Comparison of ENCODE assay signal across 16 mouse cellular contexts in genomic region chr9:51928659-51929058, GRCm38 (mm10). TPM values are rescaled to one million over a fixed set of nuclear protein-coding genes. Genes with fewer than 3 reads are reported as not detected.
DNase-seq lines count a peak whose midpoint lies in the region; ATAC-seq and TF ChIP-seq lines count a peak whose summit lies in the region.
"Had no signal": no experiment of that assay in that cellular context is flagged by ENCODE, and none has a peak within 500 bp of the region (broad histone marks: within the 10 kb centered on the region; RNA-seq: fewer than 3 reads in every experiment).

No protein-coding gene starts in this region.

- ATAC-seq in lung, postnatal 0 days: no peak
- 0 out of 2 replicates have a peak, but pooled peaks have one; percentile 35 for ATAC-seq in embryonic facial prominence, embryonic 12.5 days (ENCODE audit: insufficient number of reproducible peaks, insufficient read depth, low FRiP score, low TSS enrichment)
- peak; percentile 24; the same call in 1 of the 2 replicates for ATAC-seq in limb, embryonic 13.5 days (ENCODE audit: low FRiP score, low read depth)
- ATAC-seq in intestine, postnatal 0 days: no peak
- ATAC-seq: CD4-positive, CD25-positive, alpha-beta regulatory T cell, adult 4 months; forebrain, embryonic 16.5 days had no signal

- no peaks in the 10 kb centered on the region for H3K27me3 ChIP-seq in lung, postnatal 0 days (replicated peaks; ENCODE audit: insufficient read depth, low read length)
- H3K27me3 ChIP-seq in embryonic facial prominence, embryonic 12.5 days: no peaks in the 10 kb centered on the region
- H3K27me3 ChIP-seq in limb, embryonic 13.5 days: no peaks in the 10 kb centered on the region
- no peaks in the 10 kb centered on the region for H3K27me3 ChIP-seq in intestine, postnatal 0 days (replicated peaks; ENCODE audit: control insufficient read depth, insufficient read depth, low read length)
- H3K27me3 ChIP-seq: heart, embryonic 12.5 days had no signal

- DNase-seq in gastrocnemius, postnatal 14 days: peak; percentile 9
- DNase-seq in gastrocnemius, postnatal 4 days (ENCODE audit: low spot score in 2 of 2): no peak
- DNase-seq in lung, postnatal 0 days (ENCODE audit: low spot score): no peak
- no peak for DNase-seq in lung, postnatal 36 days
- DNase-seq: kidney, adult 8-10 months; right cerebral cortex, postnatal 14 days; thymus, adult 2 months had no signal

- no peak overlapping the region for H3K4me3 ChIP-seq in lung, postnatal 0 days (ENCODE audit: low read depth, low read length)
- no peak overlapping the region for H3K4me3 ChIP-seq in embryonic facial prominence, embryonic 12.5 days
- H3K4me3 ChIP-seq in limb, embryonic 13.5 days: no peak overlapping the region
- H3K4me3 ChIP-seq in intestine, postnatal 0 days (ENCODE audit: low read depth, low read length): no peak overlapping the region
- H3K4me3 ChIP-seq: erythroblast, embryonic 14.5 days; heart, embryonic 12.5 days; myocyte had no signal

- TF ChIP-seq CTCF in lung, postnatal 0 days (IDR thresholded peaks at IDR 0.05): no peak
- TF ChIP-seq CTCF in intestine, postnatal 0 days (IDR thresholded peaks at IDR 0.05; ENCODE audit: low read depth): no peak

- intact Hi-C loops in gastrocnemius, postnatal 14 days (cut with DNase I; ENCODE audit: low total_unique reads): no loop called here

- 31% methylated on average over 7 of the region's 7 CpGs for WGBS in lung, postnatal 0 days
- 35% methylated on average over 7 of the region's 7 CpGs for WGBS in embryonic facial prominence, embryonic 12.5 days
- WGBS in limb, embryonic 13.5 days: 26% methylated on average over 7 of the region's 7 CpGs
- 53% methylated on average over 7 of the region's 7 CpGs for WGBS in intestine, postnatal 0 days

- no peaks in the 10 kb centered on the region for H3K4me1 ChIP-seq in lung, postnatal 0 days (ENCODE audit: insufficient read depth, low read depth, low read length)
- peaks cover 26% of the 10 kb centered on the region for H3K4me1 ChIP-seq in embryonic facial prominence, embryonic 12.5 days
- peaks cover 27% of the 10 kb centered on the region for H3K4me1 ChIP-seq in limb, embryonic 13.5 days
- no peaks in the 10 kb centered on the region for H3K4me1 ChIP-seq in intestine, postnatal 0 days (replicated peaks; ENCODE audit: control insufficient read depth, insufficient read depth, low read length)

- H3K9ac ChIP-seq in lung, postnatal 0 days (replicated peaks; ENCODE audit: low read depth): no peak overlapping the region
- H3K9ac ChIP-seq in embryonic facial prominence, embryonic 12.5 days: no peak overlapping the region
- no peak overlapping the region; the same call in 1 of the 2 replicates for H3K9ac ChIP-seq in limb, embryonic 13.5 days
- H3K9ac ChIP-seq in intestine, postnatal 0 days (ENCODE audit: low read depth, low read length): no peak overlapping the region
- H3K9ac ChIP-seq: liver, embryonic 14.5 days had no signal

- no peaks in the 10 kb centered on the region for H3K9me3 ChIP-seq in lung, postnatal 0 days (ENCODE audit: low read length)
- H3K9me3 ChIP-seq in embryonic facial prominence, embryonic 12.5 days: no peaks in the 10 kb centered on the region
- H3K9me3 ChIP-seq in limb, embryonic 13.5 days: no peaks in the 10 kb centered on the region
- no peaks in the 10 kb centered on the region for H3K9me3 ChIP-seq in intestine, postnatal 0 days (ENCODE audit: control insufficient read depth)
- H3K9me3 ChIP-seq: heart, embryonic 12.5 days had no signal

- no peak overlapping the region for H3K4me2 ChIP-seq in lung, postnatal 0 days (replicated peaks; ENCODE audit: low read depth, low read length)
- peak overlapping the region; percentile 29 for H3K4me2 ChIP-seq in embryonic facial prominence, embryonic 12.5 days (replicated peaks)
- H3K4me2 ChIP-seq in limb, embryonic 13.5 days (replicated peaks): peak overlapping the region; percentile 58
- H3K4me2 ChIP-seq in intestine, postnatal 0 days (replicated peaks; ENCODE audit: low read depth): no peak overlapping the region

- TF ChIP-seq EP300 in lung, postnatal 0 days (IDR thresholded peaks at IDR 0.05): no peak

- H3K27ac ChIP-seq in lung, postnatal 0 days (ENCODE audit: low read length): peak overlapping the region; percentile 51; the same call in 1 of the 2 replicates
- H3K27ac ChIP-seq in embryonic facial prominence, embryonic 12.5 days: peak overlapping the region; percentile 64; the same call in 1 of the 2 replicates
- H3K27ac ChIP-seq in limb, embryonic 13.5 days: peak overlapping the region; percentile 77; the same call in 1 of the 2 replicates
- no peak overlapping the region for H3K27ac ChIP-seq in intestine, postnatal 0 days (ENCODE audit: low read depth, low read length)
- H3K27ac ChIP-seq: liver, embryonic 14.5 days had no signal

- H3K36me3 ChIP-seq in lung, postnatal 0 days (ENCODE audit: insufficient read depth, low read length): no peaks in the 10 kb centered on the region
- no peaks in the 10 kb centered on the region for H3K36me3 ChIP-seq in embryonic facial prominence, embryonic 12.5 days
- H3K36me3 ChIP-seq in limb, embryonic 13.5 days: no peaks in the 10 kb centered on the region
- H3K36me3 ChIP-seq in intestine, postnatal 0 days (ENCODE audit: control insufficient read depth, insufficient read depth): no peaks in the 10 kb centered on the region
- H3K36me3 ChIP-seq: heart, embryonic 12.5 days had no signal

RNA-seq across cellular contexts. Expression of gene Fdx1, which starts 34.7 kb away (rescaled TPM):
- 10 to 100 TPM; 36.7 to 42.8 TPM for total RNA-seq in gastrocnemius, postnatal 14 days (2021)
- 10 to 100 TPM; 40.8 to 41.2 TPM for total RNA-seq in gastrocnemius, postnatal 4 days (2021)
- 217 and 260 TPM in 2 replicates for polyA plus RNA-seq in lung, postnatal 0 days (2015; fragmentation: Nextera tagmentation; extraction: Ambion mirVana)
- 66.1 and 67.8 TPM in 2 replicates for polyA plus RNA-seq in embryonic facial prominence, embryonic 12.5 days (2016; fragmentation: Nextera tagmentation; extraction: Ambion mirVana)
- 63.6 and 64.3 TPM in 2 replicates for polyA plus RNA-seq in limb, embryonic 13.5 days (2015; fragmentation: Nextera tagmentation; extraction: Ambion mirVana)
- polyA plus RNA-seq in intestine, postnatal 0 days (2015; fragmentation: Nextera tagmentation; extraction: Ambion mirVana): 126 and 129 TPM in 2 replicates

Comparison
In these comparisons a context has a peak if more than half of its experiments do, and no peak if none do; other contexts are left out.
1. ATAC-seq: peak in embryonic facial prominence, embryonic 12.5 days (single experiment) and limb, embryonic 13.5 days (single experiment); none in lung, postnatal 0 days (single experiment) and intestine, postnatal 0 days (single experiment).
2. H3K4me2 ChIP-seq: peak in embryonic facial prominence, embryonic 12.5 days (single experiment) and limb, embryonic 13.5 days (single experiment); none in lung, postnatal 0 days (single experiment) and intestine, postnatal 0 days (single experiment).